Mouse (Mus musculus) heart, adult 2 months (tissue): ENCODE measurements around the gene 4833439L19Rik. TPM values are rescaled to one million over a fixed set of nuclear protein-coding genes. Genes with fewer than 3 reads are reported as not detected.

Source experiments
- DNase-seq, 2 experiments: peaks; one replicate each; pipeline ENCODE4 v3.0.0; 2021
- H3K27ac ChIP-seq: fragments of 200-600 bp; 2 replicates; pipeline ENCODE4 v1.8.1; 2022
- H3K27me3 ChIP-seq: fragments of 200-500 bp; 2 replicates; pipeline ENCODE4 v1.6.1; 2012; ENCODE audit warnings: mild to moderate bottlenecking, low read length, inconsistent platforms, mixed read lengths; ENCODE audit not compliant: control insufficient read depth, insufficient read depth
- H3K36me3 ChIP-seq: fragments of 200-500 bp; 2 replicates; pipeline ENCODE4 v1.6.1; 2012; ENCODE audit warnings: low read length, inconsistent platforms; ENCODE audit not compliant: control insufficient read depth, insufficient read depth
- H3K4me1 ChIP-seq: fragments of 200-500 bp; 2 replicates; pipeline ENCODE4 v1.6.1; 2011; ENCODE audit warnings: low read length; ENCODE audit not compliant: control insufficient read depth, insufficient read depth
- H3K4me3 ChIP-seq: fragments of 200-600 bp; 2 replicates; pipeline ENCODE4 v1.8.1; 2022
- H3K79me2 ChIP-seq: fragments of 200-500 bp; replicated peaks from 2 replicates; pipeline ENCODE4 v1.6.1; 2012; ENCODE audit warnings: mild to moderate bottlenecking, inconsistent platforms, low read length, moderate library complexity, mixed read lengths; ENCODE audit not compliant: control insufficient read depth, insufficient read depth
- H3K9ac ChIP-seq: fragments of 200-500 bp; 2 replicates; pipeline ENCODE4 v1.6.1; 2012; ENCODE audit warnings: low read depth, mild to moderate bottlenecking, control low read depth, inconsistent platforms, low read length, mixed read lengths
- CTCF ChIP-seq: fragments of 200-600 bp; IDR thresholded peaks from 2 replicates; pipeline ENCODE4 v1.8.1; 2022; ENCODE audit warnings: antibody characterized with exemption, mild to moderate bottlenecking, moderate library complexity
- EP300 ChIP-seq: fragments of 200-500 bp; IDR thresholded peaks from 2 replicates; pipeline ENCODE4 v1.6.1; 2011; ENCODE audit warnings: low read depth, low read length, control low read depth; ENCODE audit not compliant: insufficient read depth
- POLR2A ChIP-seq: fragments of 200-500 bp; IDR thresholded peaks from 2 replicates; pipeline ENCODE4 v1.6.1; 2011; ENCODE audit warnings: mild to moderate bottlenecking, low read depth, low read length, control low read depth; ENCODE audit not compliant: insufficient read depth
- WGBS: fragments of 180-500 bp; shearing (Covaris S2); methylation state at CpG from one replicate; pipeline ENCODE4 v1.1.7; 2018; 5-methylcytosine and 5-hydroxymethylcytosine counted together
- intact Hi-C: fragments of 180-260 bp; cut with DNase I; formaldehyde crosslinking; loops from one replicate; pipeline ENCODE4 v1.15.1; 2025
- polyA plus RNA-seq: library from polyadenylated mRNA; depleted of rRNA; stranded (reverse); fragments of >200 nt; gene quantifications from 2 replicates; pipeline ENCODE4 v1.2.3, GENCODE M21; 2012
- total RNA-seq, 2 experiments: library from RNA; stranded (reverse); gene quantifications; 2 replicates each; pipeline ENCODE4 v1.2.3; 2021

4833439L19Rik gene
- total and polyA plus RNA-seq, 3 experiments, result 84.8 to 114 (median 93.1) TPM

GRCm38 (mm10) chr13:54608666-54609065 is 43.4 kb upstream of the 4833439L19Rik start:
- Histone ChIP-seq H3K79me2 (no peaks in the 10 kb centered on the region), H3K9ac (peak overlapping the region; percentile 47), H3K27ac (peak overlapping the region; percentile 45), H3K4me1 (peaks cover 9% of the 10 kb centered on the region), H3K36me3 (peaks cover 6% of the 10 kb centered on the region), H3K27me3 (no peaks in the 10 kb centered on the region), H3K4me3 (peak overlapping the region; percentile 7; the same call in 1 of the 2 replicates)
- 30% methylated on average over 8 of the region's 8 CpGs for WGBS
- TF ChIP-seq POLR2A, result no peak
- 0 out of 2 replicates have a peak, but pooled peaks have one; percentile 16 for TF ChIP-seq EP300
- intact Hi-C loops, result no loop called here
- DNase-seq, result peak; percentile 52 to 56

GRCm38 (mm10) chr13:54608002-54608401 is 42.8 kb upstream of the 4833439L19Rik start:
- Histone ChIP-seq H3K27me3 (no peaks in the 10 kb centered on the region), H3K4me3 (no peak overlapping the region), H3K79me2 (0 out of 2 replicates have a peak, but pooled peaks cover 2% of the 10 kb centered on the region), H3K4me1 (peaks cover 11% of the 10 kb centered on the region), H3K27ac (peak overlapping the region; percentile 45), H3K36me3 (peaks cover 6% of the 10 kb centered on the region), H3K9ac (no peak overlapping the region)
- no peak for DNase-seq
- WGBS, result 89% methylated on average over 3 of the region's 3 CpGs
- TF ChIP-seq CTCF (no peak), EP300 (no peak), POLR2A (no peak)
- intact Hi-C loops, result no loop called here

- 0 out of 2 replicates have a peak, but pooled peaks cover 2% of the 10 kb centered on the region for H3K79me2 ChIP-seq
- no peak for DNase-seq
- H3K4me1 ChIP-seq, result peaks cover 11% of the 10 kb centered on the region
- no peak overlapping the region for H3K27ac ChIP-seq
- peaks cover 6% of the 10 kb centered on the region for H3K36me3 ChIP-seq
- H3K27me3 ChIP-seq, result no peaks in the 10 kb centered on the region
- TF ChIP-seq POLR2A, result no peak
- TF ChIP-seq EP300, result no peak
- no peak for TF ChIP-seq CTCF
- intact Hi-C loops, result no loop called here
- no peak overlapping the region for H3K4me3 ChIP-seq
- 72% methylated on average over 5 of the region's 5 CpGs for WGBS
- no peak overlapping the region for H3K9ac ChIP-seq
Observed at GRCm38 (mm10) chr13:54607204-54607603, 42.0 kb upstream of the 4833439L19Rik start.

- WGBS, result 48% methylated on average over 5 of the region's 5 CpGs
- peaks cover 6% of the 10 kb centered on the region for H3K36me3 ChIP-seq
- H3K27me3 ChIP-seq, result no peaks in the 10 kb centered on the region
- peak overlapping the region; percentile 86 for H3K27ac ChIP-seq
- H3K9ac ChIP-seq, result peak overlapping the region; percentile 22
- DNase-seq, result no peak
- H3K4me1 ChIP-seq, result peaks cover 11% of the 10 kb centered on the region
- intact Hi-C loops, result no loop called here
- TF ChIP-seq CTCF (no peak), EP300 (0 out of 2 replicates have a peak, but pooled peaks have one; percentile 40), POLR2A (peak; percentile 73; the same call in 1 of the 2 replicates)
- no peak overlapping the region for H3K4me3 ChIP-seq
- H3K79me2 ChIP-seq, result peaks cover 2% of the 10 kb centered on the region; the same call in 1 of the 2 replicates
Observed at GRCm38 (mm10) chr13:54605426-54605825, 40.2 kb upstream of the 4833439L19Rik start.

GRCm38 (mm10) chr13:54604221-54604620 is 39.0 kb upstream of the 4833439L19Rik start:
- H3K4me3 ChIP-seq, result no peak overlapping the region
- no peak for DNase-seq
- H3K79me2 ChIP-seq, result peaks cover 2% of the 10 kb centered on the region; the same call in 1 of the 2 replicates
- H3K4me1 ChIP-seq, result peaks cover 11% of the 10 kb centered on the region
- 77% methylated on average over 4 of the region's 4 CpGs for WGBS
- intact Hi-C loops, result no loop called here
- TF ChIP-seq POLR2A (no peak), EP300 (no peak), CTCF (no peak)
- H3K27ac ChIP-seq, result peak overlapping the region; percentile 86; the same call in 1 of the 2 replicates
- no peaks in the 10 kb centered on the region for H3K27me3 ChIP-seq
- H3K9ac ChIP-seq, result no peak overlapping the region
- H3K36me3 ChIP-seq, result peaks cover 6% of the 10 kb centered on the region

GRCm38 (mm10) chr13:54603501-54603900 is 38.3 kb upstream of the 4833439L19Rik start:
- TF ChIP-seq POLR2A, result no peak
- TF ChIP-seq EP300, result no peak
- no peak for TF ChIP-seq CTCF
- intact Hi-C loops, result no loop called here

More at GRCm38 (mm10) chr13:54603501-54603900, 38.3 kb upstream of the 4833439L19Rik start:
- Histone ChIP-seq H3K27me3 (no peaks in the 10 kb centered on the region), H3K36me3 (peaks cover 6% of the 10 kb centered on the region), H3K4me3 (no peak overlapping the region), H3K4me1 (peaks cover 11% of the 10 kb centered on the region), H3K27ac (no peak overlapping the region; the same call in 1 of the 2 replicates), H3K79me2 (peaks cover 2% of the 10 kb centered on the region; the same call in 1 of the 2 replicates), H3K9ac (no peak overlapping the region)
- no peak for DNase-seq
